Mouse (Mus musculus) bone marrow, adult 2 months (tissue): ENCODE data around the gene Dpep1.

Experiments used
- CTCF ChIP-seq: fragments of 200-500 bp; IDR thresholded peaks from 2 replicates; pipeline ENCODE4 v1.5.1; 2011; ENCODE audit warnings: low read length, control low read depth; ENCODE audit not compliant: control insufficient read depth, insufficient read depth
- POLR2A ChIP-seq: fragments of 200-500 bp; IDR thresholded peaks from 2 replicates; pipeline ENCODE4 v1.6.1; 2011; ENCODE audit warnings: low read depth, mild to moderate bottlenecking, control low read depth, low read length, borderline replicate concordance; ENCODE audit not compliant: control insufficient read depth

DNA sequence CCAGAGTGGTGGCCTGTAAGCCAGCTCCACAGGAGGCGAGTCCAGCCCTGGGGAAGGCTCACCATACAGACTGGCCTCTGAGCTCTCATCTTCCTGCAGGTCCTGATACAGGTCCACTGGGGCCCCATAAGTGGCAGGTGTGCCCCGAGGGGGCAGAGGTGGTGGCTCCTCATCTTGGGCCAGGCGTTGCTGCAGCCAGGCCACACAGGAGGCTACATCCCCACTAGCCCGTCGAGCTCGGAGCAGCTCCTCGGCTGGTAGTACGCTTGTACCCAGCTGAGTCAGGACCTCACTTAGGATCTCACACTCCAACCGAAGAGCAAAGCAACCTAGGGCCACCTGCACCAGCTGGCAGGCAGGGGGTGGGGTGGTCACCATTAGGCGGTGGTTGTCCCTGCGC is 47.7 kb downstream of the Dpep1 start:
- TF ChIP-seq CTCF (no peak), POLR2A (no peak)
